Mouse (Mus musculus): ENCODE results near the gene Sema5b. TPM values are rescaled to one million over a fixed set of nuclear protein-coding genes. Genes with fewer than 3 reads are reported as not detected.

The Sema5b gene
- not detected in 2 replicates for total RNA-seq (2023)

DNA sequence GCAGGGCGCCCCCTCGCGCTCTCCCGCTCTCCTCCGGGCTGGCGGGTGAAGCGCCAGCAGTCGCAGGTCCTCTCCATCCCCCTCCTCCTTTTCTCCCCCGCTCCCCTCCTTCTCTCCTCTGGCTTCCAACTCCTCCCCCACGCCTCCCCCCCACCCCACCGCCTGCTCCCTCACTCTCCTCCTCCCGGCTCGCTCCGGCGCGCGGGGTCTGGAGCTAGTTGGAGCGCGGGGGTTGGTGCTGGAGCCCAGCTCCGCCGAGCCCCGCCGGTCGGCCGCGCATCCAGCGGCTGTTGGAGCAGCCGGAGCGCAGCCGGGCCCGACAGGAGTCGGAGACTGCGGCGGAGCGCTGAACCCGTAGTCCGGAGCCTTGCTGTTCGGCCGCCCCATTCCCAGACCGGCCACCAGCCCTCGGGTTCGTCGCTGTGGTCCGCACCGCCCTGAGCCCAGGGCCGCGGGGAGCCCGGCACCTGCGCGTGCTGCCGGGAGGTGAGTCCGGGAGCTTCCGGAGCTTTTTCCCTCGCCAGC is at the start of gene Sema5b:
Gene Sema5b (plus strand): TSS at position 29 of the 525 bp plus-strand sequence.

Other genes with a start within 250 kb of the Sema5b start
- 4.3 and 4.4 TPM in 2 replicates for gene Sec22a, start 177.2 kb upstream of the Sema5b start, total RNA-seq (2023)
- 2.2 and 3.6 TPM in 2 replicates for gene Pdia5, start 50.3 kb upstream of the Sema5b start, total RNA-seq (2023)
- 22.7 and 33.4 TPM in 2 replicates for gene Dirc2, start 228.2 kb downstream of the Sema5b start, total RNA-seq (2023)
- 9.4 and 12.9 TPM in 2 replicates for gene Hspbap1, start 229.2 kb downstream of the Sema5b start, total RNA-seq (2023)

All from neutrophil, adult 65 days (primary cell).